Mouse (Mus musculus) skeletal muscle tissue, adult 2 months (tissue): ENCODE results near the gene Mrpl12.

Source experiments
- DNase-seq: peaks from one replicate; pipeline ENCODE4 v3.0.0-alpha.2; 2012; ENCODE audit warnings: low read depth, low spot score

Mrpl12 gene

DNA sequence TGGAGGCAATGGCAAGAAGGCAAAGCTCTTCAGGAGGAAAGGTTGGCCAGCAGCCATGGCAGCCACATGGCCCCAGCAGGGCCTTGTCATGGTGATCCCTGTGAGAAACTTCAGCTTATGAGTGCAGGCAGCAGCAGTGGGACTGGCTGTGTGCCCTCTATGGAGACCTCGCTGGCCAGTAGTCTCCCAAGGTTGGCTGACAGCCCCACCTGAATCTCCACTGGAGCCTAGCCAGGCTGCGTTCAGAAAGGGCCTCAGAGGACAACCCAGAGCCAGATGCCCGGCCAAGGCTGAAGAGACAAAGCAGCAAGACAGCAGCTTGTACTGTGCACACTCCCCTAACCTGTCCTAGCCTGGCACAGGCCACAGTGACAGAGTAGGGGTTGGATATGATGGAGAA, 54.1 kb downstream of the Mrpl12 start:
- DNase-seq = peak; percentile 94
